Mouse (Mus musculus) MEL (cell line): ENCODE data around the gene Mettl1. TPM values are rescaled to one million over a fixed set of nuclear protein-coding genes. Genes with fewer than 3 reads are reported as not detected.

Experiments used
- DNase-seq: peaks from one replicate; pipeline ENCODE4 v3.0.0; 2011; ENCODE audit warnings: low read depth, low spot score
- H3K27ac ChIP-seq: 2 replicates; pipeline ENCODE4 v1.5.1; 2012; ENCODE audit warnings: low read depth, mild to moderate bottlenecking, control low read depth, low read length, moderate library complexity; ENCODE audit not compliant: control insufficient read depth
- H3K27me3 ChIP-seq, 2 experiments: fragments of 150-350 bp in 1 of 2; sonication (generic) in 1 of 2; 2 replicates each; pipeline ENCODE4 v1.6.1; 2012; ENCODE audit warnings: low read length in 2 of 2, mild to moderate bottlenecking in 2 of 2, improper control_type of control experiment in 1 of 2, moderate library complexity in 1 of 2; ENCODE audit not compliant: insufficient read depth in 2 of 2, control insufficient read depth in 1 of 2
- H3K36me3 ChIP-seq, 2 experiments: 2 replicates each; pipeline ENCODE4 v1.6.1; 2012 to 2014; ENCODE audit warnings: low read length in 2 of 2, improper control_type of control experiment in 1 of 2, inconsistent platforms in 1 of 2, mild to moderate bottlenecking in 1 of 2; ENCODE audit not compliant: insufficient read depth in 2 of 2, control insufficient read depth in 1 of 2
- H3K4me1 ChIP-seq, 2 experiments: fragments of 150-350 bp in 1 of 2; sonication (generic) in 1 of 2; 2 replicates each; pipeline ENCODE4 v1.6.1; 2012; ENCODE audit warnings: low read length in 2 of 2, improper control_type of control experiment in 1 of 2, mild to moderate bottlenecking in 1 of 2; ENCODE audit not compliant: insufficient read depth in 2 of 2, control insufficient read depth in 1 of 2
- H3K4me3 ChIP-seq, 2 experiments: fragments of 150-350 bp in 1 of 2; sonication (generic) in 1 of 2; 2 replicates each; pipeline ENCODE4 v1.5.1; 2012; ENCODE audit warnings: low read depth in 2 of 2, low read length in 2 of 2, mild to moderate bottlenecking in 2 of 2, moderate library complexity in 2 of 2, control low read depth in 1 of 2, improper control_type of control experiment in 1 of 2; ENCODE audit not compliant: control insufficient read depth in 1 of 2, insufficient read depth in 1 of 2
- H3K79me2 ChIP-seq: 2 replicates; pipeline ENCODE4 v1.6.1; 2012; ENCODE audit warnings: mild to moderate bottlenecking, low read length, moderate library complexity; ENCODE audit not compliant: control insufficient read depth, poor library complexity, insufficient read depth
- H3K9ac ChIP-seq: 2 replicates; pipeline ENCODE4 v1.6.1; 2012; ENCODE audit warnings: low read depth, mild to moderate bottlenecking, control low read depth, low read length, moderate library complexity; ENCODE audit not compliant: control insufficient read depth, poor library complexity, severe bottlenecking
- H3K9me3 ChIP-seq: fragments of 150-350 bp; sonication (generic); replicated peaks from 2 replicates; pipeline ENCODE4 v1.6.1; 2012; ENCODE audit warnings: mild to moderate bottlenecking, low read length, improper control_type of control experiment, moderate library complexity; ENCODE audit not compliant: insufficient read depth
- CHD2 ChIP-seq: IDR thresholded peaks from 2 replicates; pipeline ENCODE4 v1.6.1; 2011; ENCODE audit warnings: low read length, improper control_type of control experiment
- ELF1 ChIP-seq: IDR thresholded peaks from 2 replicates; pipeline ENCODE4 v1.6.1; 2014; ENCODE audit warnings: low read depth, mild to moderate bottlenecking, inconsistent platforms, low read length, improper control_type of control experiment, moderate library complexity
- ETS1 ChIP-seq: IDR thresholded peaks from 2 replicates; pipeline ENCODE4 v1.6.1; 2012; ENCODE audit warnings: low read depth, mild to moderate bottlenecking, inconsistent platforms, low read length, improper control_type of control experiment, moderate library complexity
- HCFC1 ChIP-seq: IDR thresholded peaks from 2 replicates; pipeline ENCODE4 v1.6.1; 2012; ENCODE audit warnings: low read depth, mild to moderate bottlenecking, inconsistent platforms, low read length, improper control_type of control experiment, moderate library complexity
- KAT2A ChIP-seq: conservative IDR thresholded peaks from 2 replicates; pipeline ENCODE4 v1.6.1; 2012; ENCODE audit warnings: low read depth, low read length, improper control_type of control experiment, inconsistent platforms
- MAZ ChIP-seq: IDR thresholded peaks from 2 replicates; pipeline ENCODE4 v1.6.1; 2012; ENCODE audit warnings: low read depth, mild to moderate bottlenecking, inconsistent platforms, low read length, improper control_type of control experiment
- MEF2A ChIP-seq: IDR thresholded peaks from 2 replicates; pipeline ENCODE4 v1.6.1; 2014; ENCODE audit warnings: low read depth, mild to moderate bottlenecking, inconsistent platforms, low read length, improper control_type of control experiment; ENCODE audit not compliant: poor library complexity, insufficient replicate concordance, severe bottlenecking; ENCODE audit errors: extremely low read depth
- MXI1 ChIP-seq: IDR thresholded peaks from 2 replicates; pipeline ENCODE4 v1.6.1; 2011; ENCODE audit warnings: mild to moderate bottlenecking, low read depth, low read length, improper control_type of control experiment
- NELFE ChIP-seq: IDR thresholded peaks from 2 replicates; pipeline ENCODE4 v1.6.1; 2011; ENCODE audit warnings: low read depth, low read length, improper control_type of control experiment
- POLR2A ChIP-seq, 2 experiments: IDR thresholded peaks; 2 replicates each; pipeline ENCODE4 v1.6.1; 2011 to 2012; ENCODE audit warnings: low read length in 2 of 2, mild to moderate bottlenecking in 2 of 2, control low read depth in 1 of 2, improper control_type of control experiment in 1 of 2, low read depth in 1 of 2, moderate library complexity in 1 of 2; ENCODE audit not compliant: control insufficient read depth in 1 of 2, insufficient read depth in 1 of 2, poor library complexity in 1 of 2
- POLR2AphosphoS2 ChIP-seq: IDR thresholded peaks from 2 replicates; pipeline ENCODE4 v1.6.1; 2011; ENCODE audit warnings: low read length, improper control_type of control experiment
- TBP ChIP-seq: IDR thresholded peaks from 2 replicates; pipeline ENCODE4 v1.8.0; 2011; ENCODE audit warnings: low read depth, low read length, improper control_type of control experiment
- UBTF ChIP-seq: IDR thresholded peaks from 2 replicates; pipeline ENCODE4 v1.6.1; 2012; ENCODE audit warnings: low read depth, mild to moderate bottlenecking, inconsistent platforms, low read length, improper control_type of control experiment, moderate library complexity, borderline replicate concordance; ENCODE audit not compliant: insufficient read depth
- USF1 ChIP-seq: IDR thresholded peaks from 2 replicates; pipeline ENCODE4 v1.6.1; 2014; ENCODE audit warnings: low read depth, mild to moderate bottlenecking, inconsistent platforms, low read length, improper control_type of control experiment, moderate library complexity
- USF2 ChIP-seq, 2 experiments: IDR thresholded peaks; 2 replicates each; pipeline ENCODE4 v1.6.1; 2011 to 2012; ENCODE audit warnings: improper control_type of control experiment in 2 of 2, low read length in 2 of 2, borderline replicate concordance in 1 of 2, inconsistent platforms in 1 of 2, low read depth in 1 of 2, mild to moderate bottlenecking in 1 of 2; ENCODE audit not compliant: insufficient read depth in 1 of 2
- polyA plus RNA-seq, 2 experiments: library from polyadenylated mRNA; stranded (reverse) in 1 of 2; unstranded in 1 of 2; fragments of >175 nt in 1 of 2; fragments of >200 nt in 1 of 2; gene quantifications; 2 replicates each; pipeline versions ENCODE4 v1.2.1 to v1.2.4; 2012; ENCODE audit warnings: low replicate concordance in 2 of 2, low read depth in 1 of 2; ENCODE audit not compliant: insufficient read length in 2 of 2, insufficient read depth in 1 of 2, missing spikeins in 1 of 2
- total RNA-seq: library from RNA; depleted of rRNA; stranded (reverse); fragments of 300-350 nt; gene quantifications from 2 replicates; pipeline ENCODE4 v1.2.3, GENCODE M21; 2012

Mettl1 gene
- total and polyA plus RNA-seq, 3 experiments = 35.3 to 67.3 TPM; not detected in 1

GRCm38 (mm10) chr10:127078677-127079575 lies 37.7 kb downstream of the Mettl1 start:
- H3K27me3 ChIP-seq = no peaks in the 10 kb centered on the region
- H3K9ac ChIP-seq = no peak overlapping the region

DNA sequence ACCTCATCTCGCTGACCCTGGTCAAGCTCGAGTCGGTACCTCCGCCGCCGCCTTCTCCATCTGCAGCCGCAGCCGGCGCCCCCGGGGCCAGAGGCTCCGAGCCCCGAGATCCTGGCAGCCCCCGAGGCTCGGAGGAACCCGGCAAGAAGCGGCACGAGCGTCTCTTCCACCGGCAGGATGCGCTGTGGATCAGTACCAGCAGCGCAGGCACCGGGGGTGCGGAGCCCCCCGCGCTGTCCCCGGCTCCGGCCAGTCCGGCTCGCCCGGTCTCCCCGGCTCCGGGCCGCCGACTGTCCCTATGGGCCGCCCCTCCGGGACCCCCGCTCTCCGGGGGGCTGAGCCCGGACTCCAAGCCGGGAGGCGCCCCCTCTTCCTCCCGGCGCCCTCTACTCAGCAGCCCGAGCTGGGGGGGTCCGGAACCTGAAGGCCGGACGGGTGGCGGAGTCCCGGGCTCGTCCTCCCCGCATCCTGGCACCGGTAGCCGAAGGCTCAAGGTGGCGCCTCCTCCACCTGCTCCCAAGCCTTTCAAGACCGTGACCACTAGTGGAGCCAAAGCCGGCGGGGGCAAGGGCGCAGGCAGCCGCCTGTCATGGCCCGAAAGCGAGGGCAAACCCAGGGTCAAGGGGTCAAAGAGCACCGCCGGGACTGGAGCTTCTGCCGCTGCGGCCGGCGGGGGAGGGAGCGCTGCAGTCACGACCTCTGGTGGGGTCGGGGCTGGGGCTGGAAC lies 38.6 kb downstream of the Mettl1 start:
- DNase-seq = no peak
- no peak overlapping the region for H3K4me3 ChIP-seq
- H3K79me2 ChIP-seq = no peaks in the 10 kb centered on the region
- H3K27me3 ChIP-seq = no peaks in the 10 kb centered on the region
- no peaks in the 10 kb centered on the region for H3K9me3 ChIP-seq
- TF ChIP-seq POLR2A (IDR thresholded peaks at IDR 0.05; ENCODE audit: control insufficient read depth in 1 of 2, insufficient read depth in 1 of 2, low read depth in 1 of 2, low read length in 2 of 2, poor library complexity in 1 of 2) = no peak
- TF ChIP-seq CHD2 = no peak
- TF ChIP-seq ELF1 = no peak
- TF ChIP-seq TBP = no peak
- TF ChIP-seq ETS1 = no peak
- no peak for TF ChIP-seq POLR2AphosphoS2
- TF ChIP-seq USF2 (IDR thresholded peaks at IDR 0.05; ENCODE audit: borderline replicate concordance in 1 of 2, insufficient read depth in 1 of 2, low read depth in 1 of 2, low read length in 2 of 2) = no peak
- TF ChIP-seq MEF2A = no peak
- no peak for TF ChIP-seq MAZ
- TF ChIP-seq MXI1 = no peak
- no peak for TF ChIP-seq NELFE
- TF ChIP-seq UBTF = no peak
- TF ChIP-seq KAT2A = no peak
- H3K9ac ChIP-seq = no peak overlapping the region
- H3K4me1 ChIP-seq = no peaks in the 10 kb centered on the region
- H3K27ac ChIP-seq = no peak overlapping the region
- H3K36me3 ChIP-seq = no peaks in the 10 kb centered on the region

More at GRCm38 (mm10) chr10:127078677-127079575, 37.7 kb downstream of the Mettl1 start:
- TF ChIP-seq POLR2A (IDR thresholded peaks at IDR 0.05; ENCODE audit: control insufficient read depth in 1 of 2, insufficient read depth in 1 of 2, low read depth in 1 of 2, low read length in 2 of 2, poor library complexity in 1 of 2) (no peak), USF1 (no peak), UBTF (no peak), HCFC1 (no peak)
- TF ChIP-seq, all 39 proteins: peak for 0
- H3K9me3 ChIP-seq = no peaks in the 10 kb centered on the region
- no peaks in the 10 kb centered on the region for H3K79me2 ChIP-seq
- no peak overlapping the region for H3K27ac ChIP-seq
- DNase-seq = no peak
- H3K36me3 ChIP-seq = no peaks in the 10 kb centered on the region
- H3K4me1 ChIP-seq = no peaks in the 10 kb centered on the region
- H3K4me3 ChIP-seq = no peak overlapping the region
